Mouse (Mus musculus): ENCODE results near the gene Capn1.

- TF ChIP-seq POLR2A (IDR thresholded peaks at IDR 0.05; ENCODE audit: low read depth, low read length) (no peak), CTCF (IDR thresholded peaks at IDR 0.05; ENCODE audit: extremely low read depth, insufficient read length, insufficient replicate concordance, low read depth, low read length) (no peak)
Measured at GRCm38 (mm10) chr19:5989585-5989984, 26.1 kb downstream of the Capn1 start.

All from small intestine, adult 2 months (tissue).